Mouse (Mus musculus) forebrain, embryonic 14.5 days (tissue): Measurements from ENCODE around the gene Prpf18. TPM values are rescaled to one million over a fixed set of nuclear protein-coding genes. Genes with fewer than 3 reads are reported as not detected.

ENCODE experiments used
- ATAC-seq: fragments of 200-750 bp; cut with Nextera tagmentation; 2 replicates; pipeline ENCODE4 v1.8.0; 2017; ENCODE audit warnings: mild to moderate bottlenecking, moderate library complexity
- DNase-seq: peaks from one replicate; pipeline ENCODE4 v3.0.0-alpha.2; 2015; ENCODE audit warnings: low spot score
- H3K27ac ChIP-seq: fragments of 300-500 bp; sonication (generic); 2 replicates; pipeline ENCODE4 v1.5.1; 2014; ENCODE audit warnings: low read depth, mild to moderate bottlenecking, control low read depth, low read length, moderate library complexity
- H3K27me3 ChIP-seq: fragments of 300-500 bp; sonication (generic); replicated peaks from 2 replicates; pipeline ENCODE4 v1.6.1; 2014; ENCODE audit warnings: low read length, control low read depth, mixed read lengths; ENCODE audit not compliant: control insufficient read depth, insufficient read depth
- H3K36me3 ChIP-seq: fragments of 300-500 bp; sonication (generic); 2 replicates; pipeline ENCODE4 v1.6.1; 2014; ENCODE audit warnings: low read length, control low read depth; ENCODE audit not compliant: control insufficient read depth, insufficient read depth
- H3K4me1 ChIP-seq: fragments of 300-500 bp; sonication (generic); 2 replicates; pipeline ENCODE4 v1.6.1; 2014; ENCODE audit warnings: antibody characterized with exemption, low read length, control low read depth; ENCODE audit not compliant: control insufficient read depth, insufficient read depth
- H3K4me2 ChIP-seq: fragments of 300-500 bp; sonication (generic); 2 replicates; pipeline ENCODE4 v1.6.1; 2014; ENCODE audit warnings: mild to moderate bottlenecking, control low read depth, low read length
- H3K4me3 ChIP-seq: fragments of 300-500 bp; sonication (generic); 2 replicates; pipeline ENCODE4 v1.5.1; 2014; ENCODE audit warnings: low read depth, low read length, control low read depth
- H3K9ac ChIP-seq: fragments of 300-500 bp; sonication (generic); 2 replicates; pipeline ENCODE4 v1.6.1; 2014; ENCODE audit warnings: mild to moderate bottlenecking, low read length, control low read depth, moderate library complexity
- H3K9me3 ChIP-seq: fragments of 300-500 bp; sonication (generic); replicated peaks from 2 replicates; pipeline ENCODE4 v1.6.1; 2016; ENCODE audit warnings: low read length, control low read depth, mixed read lengths; ENCODE audit not compliant: control insufficient read depth
- WGBS: fragments of 180-500 bp; shearing (Covaris S2); extraction: QIAGEN DNeasy Blood & Tissue Kit; methylation state at CpG from one replicate; pipeline ENCODE4 v1.1.7; 2014; 5-methylcytosine and 5-hydroxymethylcytosine counted together
- polyA plus RNA-seq: library from polyadenylated mRNA; unstranded; fragments of >200 nt; fragmentation: Nextera tagmentation; extraction: Ambion mirVana; gene quantifications from 2 replicates; pipeline ENCODE4 v1.2.1, GENCODE M21; 2014

The Prpf18 gene
- polyA plus RNA-seq, 1 experiment from 2014 or later, result 46.8 TPM

GRCm38 (mm10) chr2:4606559-4606958 is 45.4 kb downstream of the Prpf18 start:
- Histone ChIP-seq H3K4me3 (no peak overlapping the region), H3K36me3 (peaks cover 97% of the 10 kb centered on the region), H3K4me2 (no peak overlapping the region), H3K27me3 (no peaks in the 10 kb centered on the region), H3K4me1 (no peaks in the 10 kb centered on the region), H3K9ac (no peak overlapping the region), H3K9me3 (no peaks in the 10 kb centered on the region), H3K27ac (no peak overlapping the region)
- WGBS, result 88% methylated on average over 3 of the region's 3 CpGs
- no peak for DNase-seq
- no peak for ATAC-seq

- no peaks in the 10 kb centered on the region for H3K27me3 ChIP-seq
- no peak for DNase-seq
- no peak overlapping the region for H3K27ac ChIP-seq
- H3K9ac ChIP-seq, result no peak overlapping the region
- H3K36me3 ChIP-seq, result peaks cover 87% of the 10 kb centered on the region
- no peak for ATAC-seq
- H3K4me3 ChIP-seq, result no peak overlapping the region
- WGBS, result 89% methylated on average over 33 of the region's 33 CpGs
- H3K9me3 ChIP-seq, result no peaks in the 10 kb centered on the region
- no peak overlapping the region for H3K4me2 ChIP-seq
- no peaks in the 10 kb centered on the region for H3K4me1 ChIP-seq
These were observed 48.5 kb downstream of the Prpf18 start for GRCm38 (mm10) chr2:4603361-4603945.

- peak overlapping the region; percentile 55; the same call in 1 of the 2 replicates for H3K27ac ChIP-seq
- WGBS, result 53% methylated on average over 15 of the region's 15 CpGs
- no peak overlapping the region for H3K4me3 ChIP-seq
- no peaks in the 10 kb centered on the region for H3K27me3 ChIP-seq
- DNase-seq (peak; percentile 95), ATAC-seq (peak; percentile 73)
- H3K9me3 ChIP-seq, result no peaks in the 10 kb centered on the region
- no peak overlapping the region for H3K4me2 ChIP-seq
- H3K4me1 ChIP-seq, result no peaks in the 10 kb centered on the region
- H3K9ac ChIP-seq, result no peak overlapping the region
- peaks cover 86% of the 10 kb centered on the region for H3K36me3 ChIP-seq
These were observed 50.7 kb downstream of the Prpf18 start for GRCm38 (mm10) chr2:4601034-4601890.

DNA sequence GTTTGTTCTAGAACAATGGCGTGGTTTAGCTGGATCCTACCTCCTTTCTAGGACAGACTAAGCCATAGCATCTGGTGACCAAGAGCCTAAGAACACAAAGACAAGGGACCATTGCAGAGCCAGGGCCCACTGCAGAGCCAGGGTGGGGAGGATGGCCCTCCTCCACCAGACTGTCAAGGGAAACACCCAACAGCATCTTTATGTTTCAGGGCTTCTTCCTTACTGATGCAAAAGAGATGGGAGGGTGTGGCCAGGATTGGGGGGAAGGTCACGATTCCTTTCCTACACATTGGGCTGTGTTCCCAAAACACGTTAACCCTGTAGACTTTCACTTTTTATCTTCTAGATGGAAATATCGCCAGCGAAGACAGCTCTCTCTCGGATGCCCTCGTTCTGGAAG is 54.9 kb downstream of the Prpf18 start:
- ATAC-seq (no peak), DNase-seq (no peak)
- H3K9me3 ChIP-seq, result no peaks in the 10 kb centered on the region
- no peaks in the 10 kb centered on the region for H3K4me1 ChIP-seq
- H3K36me3 ChIP-seq, result peaks cover 78% of the 10 kb centered on the region
- no peaks in the 10 kb centered on the region for H3K27me3 ChIP-seq
- WGBS, result 91% methylated on average over 7 of the region's 7 CpGs
- no peak overlapping the region for H3K4me2 ChIP-seq
- no peak overlapping the region for H3K27ac ChIP-seq
- no peak overlapping the region for H3K4me3 ChIP-seq
- H3K9ac ChIP-seq, result no peak overlapping the region

DNA sequence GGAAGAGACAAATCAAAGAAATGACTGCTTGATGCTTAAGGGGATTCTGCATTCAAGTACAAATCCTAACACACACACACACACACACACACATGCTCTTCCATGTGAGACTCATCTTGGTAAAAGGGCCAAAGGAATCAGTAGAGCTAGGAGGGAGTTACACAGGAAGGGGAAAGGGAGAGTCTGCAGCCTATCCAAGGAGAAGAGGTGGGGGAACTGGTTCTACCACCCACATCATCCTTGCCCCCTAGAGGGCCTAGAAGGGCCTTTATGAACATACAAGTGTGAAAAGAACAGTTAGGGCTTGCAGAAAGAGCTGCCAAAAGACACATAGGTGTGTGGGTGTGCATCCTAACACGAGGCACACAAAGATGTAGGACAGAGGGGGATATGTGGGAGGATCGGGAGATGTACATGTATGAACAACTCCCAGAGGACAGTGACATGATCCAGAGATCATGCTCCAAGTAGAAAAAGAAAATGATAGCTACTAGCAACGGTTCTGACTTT is 58.0 kb downstream of the Prpf18 start:
- no peak overlapping the region for H3K4me2 ChIP-seq
- no peak for ATAC-seq
- H3K27me3 ChIP-seq, result no peaks in the 10 kb centered on the region
- no peak for DNase-seq
- no peak overlapping the region for H3K27ac ChIP-seq
- H3K9ac ChIP-seq, result no peak overlapping the region
- no peaks in the 10 kb centered on the region for H3K4me1 ChIP-seq
- no peak overlapping the region for H3K4me3 ChIP-seq
- H3K9me3 ChIP-seq, result no peaks in the 10 kb centered on the region
- WGBS, result 94% methylated on average over 3 of the region's 3 CpGs
- peaks cover 86% of the 10 kb centered on the region for H3K36me3 ChIP-seq

GRCm38 (mm10) chr2:4593433-4593832 is 58.5 kb downstream of the Prpf18 start:
- H3K27ac ChIP-seq, result no peak overlapping the region
- no peaks in the 10 kb centered on the region for H3K9me3 ChIP-seq
- H3K9ac ChIP-seq, result no peak overlapping the region
- H3K27me3 ChIP-seq, result no peaks in the 10 kb centered on the region
- H3K4me2 ChIP-seq, result no peak overlapping the region
- DNase-seq, result peak; percentile 78
- no peaks in the 10 kb centered on the region for H3K4me1 ChIP-seq
- no peak overlapping the region for H3K4me3 ChIP-seq
- ATAC-seq, result peak; percentile 80
- H3K36me3 ChIP-seq, result peaks cover 87% of the 10 kb centered on the region
- 27% methylated on average over 9 of the region's 9 CpGs for WGBS

DNA sequence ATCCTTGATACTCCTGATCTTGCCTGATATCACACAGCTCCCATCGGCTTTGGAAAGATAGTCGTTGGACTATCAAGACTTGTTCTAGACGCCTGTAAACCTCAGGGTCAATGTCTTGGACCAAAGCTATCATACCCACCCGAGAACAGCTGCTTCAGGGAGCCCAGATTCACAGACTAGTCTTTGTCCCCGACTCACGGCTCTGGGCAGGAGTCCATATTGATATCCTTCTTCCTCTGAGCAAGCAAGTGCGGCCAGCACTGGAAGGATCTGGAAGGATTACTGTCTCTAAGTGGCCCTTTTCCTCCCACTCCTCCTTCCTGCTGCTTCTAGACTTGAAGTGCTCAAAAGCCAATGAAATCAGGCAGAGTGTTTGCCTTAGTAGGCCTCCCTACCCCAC is 59.2 kb downstream of the Prpf18 start:
- H3K4me1 ChIP-seq, result no peaks in the 10 kb centered on the region
- no peak overlapping the region for H3K27ac ChIP-seq
- DNase-seq (no peak), ATAC-seq (no peak)
- no peak overlapping the region for H3K4me2 ChIP-seq
- no peaks in the 10 kb centered on the region for H3K27me3 ChIP-seq
- no peak overlapping the region for H3K4me3 ChIP-seq
- peaks cover 86% of the 10 kb centered on the region for H3K36me3 ChIP-seq
- H3K9me3 ChIP-seq, result no peaks in the 10 kb centered on the region
- whole genome bisulfite sequencing, result 94% methylated on average over 7 of the region's 7 CpGs
- no peak overlapping the region for H3K9ac ChIP-seq

GRCm38 (mm10) chr2:4591647-4592046 is 60.3 kb downstream of the Prpf18 start:
- peaks cover 87% of the 10 kb centered on the region for H3K36me3 ChIP-seq
- WGBS, result 81% methylated on average over 3 of the region's 3 CpGs
- H3K4me3 ChIP-seq, result no peak overlapping the region
- no peak overlapping the region for H3K27ac ChIP-seq
- H3K4me2 ChIP-seq, result no peak overlapping the region
- ATAC-seq (no peak), DNase-seq (no peak)
- no peaks in the 10 kb centered on the region for H3K9me3 ChIP-seq
- H3K4me1 ChIP-seq, result no peaks in the 10 kb centered on the region
- no peaks in the 10 kb centered on the region for H3K27me3 ChIP-seq
- no peak overlapping the region for H3K9ac ChIP-seq
